Mouse (Mus musculus) limb, embryonic 15.5 days (tissue): ENCODE data around the gene Piezo1. TPM values are rescaled to one million over a fixed set of nuclear protein-coding genes. Genes with fewer than 3 reads are reported as not detected.

Experiments
- ATAC-seq: fragments of 200-750 bp; cut with Nextera tagmentation; 2 replicates; pipeline ENCODE4 v1.8.0; 2017; ENCODE audit warnings: low read depth, moderate TSS enrichment; ENCODE audit not compliant: insufficient number of reproducible peaks, low FRiP score, low TSS enrichment
- H3K27ac ChIP-seq: fragments of 300-500 bp; sonication (generic); 2 replicates; pipeline ENCODE4 v1.5.1; 2015; ENCODE audit warnings: moderate library complexity, mild to moderate bottlenecking, inconsistent platforms
- H3K27me3 ChIP-seq: fragments of 300-500 bp; sonication (generic); 2 replicates; pipeline ENCODE4 v1.6.1; 2015; ENCODE audit warnings: inconsistent platforms
- H3K36me3 ChIP-seq: fragments of 300-500 bp; sonication (generic); 2 replicates; pipeline ENCODE4 v1.6.1; 2015; ENCODE audit warnings: inconsistent platforms
- H3K4me1 ChIP-seq: fragments of 300-500 bp; sonication (generic); 2 replicates; pipeline ENCODE4 v1.6.1; 2015; ENCODE audit warnings: inconsistent platforms
- H3K4me2 ChIP-seq: fragments of 300-500 bp; sonication (generic); 2 replicates; pipeline ENCODE4 v1.6.1; 2015; ENCODE audit warnings: mild to moderate bottlenecking, inconsistent platforms
- H3K4me3 ChIP-seq: fragments of 300-500 bp; sonication (generic); 2 replicates; pipeline ENCODE4 v1.5.1; 2015; ENCODE audit warnings: mild to moderate bottlenecking, inconsistent platforms
- H3K9ac ChIP-seq: fragments of 300-500 bp; sonication (generic); 2 replicates; pipeline ENCODE4 v1.6.1; 2015; ENCODE audit warnings: inconsistent platforms
- H3K9me3 ChIP-seq: fragments of 300-500 bp; sonication (generic); 2 replicates; pipeline ENCODE4 v1.6.1; 2016; ENCODE audit warnings: inconsistent platforms
- WGBS: fragments of 180-500 bp; shearing (Covaris S2); methylation state at CpG from one replicate; pipeline ENCODE4 v1.1.7; 2015; 5-methylcytosine and 5-hydroxymethylcytosine counted together
- polyA plus RNA-seq: library from polyadenylated mRNA; unstranded; fragments of >200 nt; fragmentation: Nextera tagmentation; extraction: Ambion mirVana; gene quantifications from 2 replicates; pipeline ENCODE4 v1.2.1, GENCODE M21; 2015

The Piezo1 gene
- polyA plus RNA-seq, 1 experiment from 2014 or later, result 17.5 TPM

- Histone ChIP-seq H3K4me2 (peak overlapping the region; percentile 52), H3K9me3 (no peaks in the 10 kb centered on the region), H3K36me3 (no peaks in the 10 kb centered on the region), H3K9ac (no peak overlapping the region), H3K4me3 (peak overlapping the region; percentile 33), H3K27ac (no peak overlapping the region), H3K27me3 (peaks cover 67% of the 10 kb centered on the region), H3K4me1 (peaks cover 23% of the 10 kb centered on the region)
- no peak for ATAC-seq
- WGBS, result 27% methylated on average over 7 of the region's 7 CpGs
These were observed 91.1 kb downstream of the Piezo1 start for GRCm38 (mm10) chr8:122459990-122460389.

- H3K27ac ChIP-seq, result no peak overlapping the region
- H3K36me3 ChIP-seq, result no peaks in the 10 kb centered on the region
- no peak overlapping the region for H3K4me2 ChIP-seq
- no peaks in the 10 kb centered on the region for H3K9me3 ChIP-seq
- H3K27me3 ChIP-seq, result peaks cover 67% of the 10 kb centered on the region
- peaks cover 23% of the 10 kb centered on the region for H3K4me1 ChIP-seq
- WGBS, result 49% methylated on average over 6 of the region's 6 CpGs
- no peak overlapping the region for H3K9ac ChIP-seq
- no peak for ATAC-seq
- no peak overlapping the region for H3K4me3 ChIP-seq
These were observed 91.8 kb downstream of the Piezo1 start for GRCm38 (mm10) chr8:122459218-122459900.

DNA sequence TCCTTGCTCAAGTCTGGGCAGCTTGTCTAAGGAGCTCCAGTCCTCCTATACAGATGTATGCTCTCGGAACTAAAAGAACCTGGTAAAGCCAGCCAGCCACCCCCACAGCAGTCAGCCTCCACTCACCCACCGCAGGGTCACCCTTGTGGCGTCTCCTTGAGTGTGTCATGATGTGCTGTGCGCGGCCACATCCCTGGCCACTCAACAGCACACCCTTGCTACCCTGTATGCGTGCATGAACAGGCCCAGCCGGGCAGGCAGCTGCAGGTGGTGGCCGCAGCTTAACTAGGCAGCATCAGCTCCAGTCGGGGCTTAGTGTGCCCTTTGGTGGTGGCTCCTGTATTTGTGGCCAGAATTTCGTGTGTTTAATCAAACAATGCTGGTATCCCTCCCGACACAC lies 94.0 kb downstream of the Piezo1 start:
- Histone ChIP-seq H3K9ac (no peak overlapping the region), H3K27ac (no peak overlapping the region), H3K4me3 (no peak overlapping the region), H3K9me3 (no peaks in the 10 kb centered on the region), H3K27me3 (peaks cover 52% of the 10 kb centered on the region), H3K36me3 (no peaks in the 10 kb centered on the region), H3K4me2 (no peak overlapping the region), H3K4me1 (peaks cover 23% of the 10 kb centered on the region)
- 70% methylated on average over 11 of the region's 11 CpGs for WGBS
- ATAC-seq, result no peak

GRCm38 (mm10) chr8:122454409-122454808 lies 96.7 kb downstream of the Piezo1 start:
- Histone ChIP-seq H3K36me3 (no peaks in the 10 kb centered on the region), H3K27ac (no peak overlapping the region), H3K9me3 (no peaks in the 10 kb centered on the region), H3K27me3 (peaks cover 25% of the 10 kb centered on the region), H3K9ac (no peak overlapping the region), H3K4me3 (no peak overlapping the region), H3K4me1 (no peaks in the 10 kb centered on the region), H3K4me2 (no peak overlapping the region)
- WGBS, result 79% methylated on average over 6 of the region's 6 CpGs
- ATAC-seq, result no peak

DNA sequence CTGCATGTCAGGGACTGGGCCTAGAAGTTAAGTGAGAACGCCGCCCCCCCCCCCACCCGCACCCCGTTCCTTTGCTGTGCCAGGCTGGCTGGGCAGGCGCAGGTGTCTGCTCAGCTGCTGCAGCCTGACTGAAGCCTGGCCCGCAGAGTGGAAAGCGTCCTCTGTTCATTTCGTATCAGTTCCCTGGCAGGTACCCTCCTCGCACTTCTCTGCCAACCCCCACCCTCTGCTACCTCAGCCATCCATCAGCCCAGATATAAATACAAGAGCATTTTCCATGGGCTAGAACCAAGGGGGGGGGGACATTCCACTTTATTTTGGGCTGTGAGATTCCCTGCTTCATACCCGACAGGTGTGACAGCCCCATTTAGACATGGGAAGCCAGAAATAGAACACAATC lies 99.0 kb downstream of the Piezo1 start:
- H3K9me3 ChIP-seq, result no peaks in the 10 kb centered on the region
- WGBS, result 85% methylated on average over 10 of the region's 10 CpGs
- H3K36me3 ChIP-seq, result no peaks in the 10 kb centered on the region
- no peak overlapping the region for H3K27ac ChIP-seq
- no peak overlapping the region for H3K9ac ChIP-seq
- H3K27me3 ChIP-seq, result peaks cover 7% of the 10 kb centered on the region
- H3K4me1 ChIP-seq, result no peaks in the 10 kb centered on the region
- no peak overlapping the region for H3K4me3 ChIP-seq
- H3K4me2 ChIP-seq, result no peak overlapping the region
- no peak for ATAC-seq

- H3K36me3 ChIP-seq, result no peaks in the 10 kb centered on the region
- H3K4me3 ChIP-seq, result no peak overlapping the region
- whole genome bisulfite sequencing, result 63% methylated on average over 7 of the region's 7 CpGs
- H3K9ac ChIP-seq, result no peak overlapping the region
- no peak overlapping the region for H3K27ac ChIP-seq
- no peaks in the 10 kb centered on the region for H3K4me1 ChIP-seq
- H3K27me3 ChIP-seq, result peaks cover 4% of the 10 kb centered on the region
- H3K4me2 ChIP-seq, result no peak overlapping the region
- ATAC-seq, result no peak
- no peaks in the 10 kb centered on the region for H3K9me3 ChIP-seq
These were observed 99.9 kb downstream of the Piezo1 start for GRCm38 (mm10) chr8:122451161-122451703.

GRCm38 (mm10) chr8:122445203-122445602 lies 105.9 kb downstream of the Piezo1 start:
- Histone ChIP-seq H3K4me1 (peaks cover 28% of the 10 kb centered on the region), H3K9ac (no peak overlapping the region), H3K4me2 (no peak overlapping the region), H3K9me3 (no peaks in the 10 kb centered on the region), H3K4me3 (no peak overlapping the region), H3K27me3 (no peaks in the 10 kb centered on the region), H3K36me3 (0 out of 2 replicates have a peak, but pooled peaks cover under 1% of the 10 kb centered on the region), H3K27ac (0 out of 2 replicates have a peak overlapping the region, but pooled peaks have one; percentile 18)
- WGBS, result 54% methylated on average over 3 of the region's 3 CpGs
- no peak for ATAC-seq

- no peaks in the 10 kb centered on the region for H3K9me3 ChIP-seq
- peaks cover 9% of the 10 kb centered on the region; the same call in 1 of the 2 replicates for H3K36me3 ChIP-seq
- 0 out of 2 replicates have a peak, but pooled peaks have one; percentile 36 for ATAC-seq
- 4% methylated on average over 19 of the region's 19 CpGs for WGBS
- peaks cover 28% of the 10 kb centered on the region for H3K4me1 ChIP-seq
- H3K9ac ChIP-seq, result peak overlapping the region; percentile 68
- peak overlapping the region; percentile 74 for H3K4me3 ChIP-seq
- H3K4me2 ChIP-seq, result peak overlapping the region; percentile 98
- no peaks in the 10 kb centered on the region for H3K27me3 ChIP-seq
- peak overlapping the region; percentile 95 for H3K27ac ChIP-seq
These were observed 106.9 kb downstream of the Piezo1 start for GRCm38 (mm10) chr8:122444058-122444748.

- H3K4me3 ChIP-seq, result peak within 1 kb of the TSS; percentile 74
- H3K4me1 ChIP-seq, result peaks cover 28% of the 10 kb centered on the region
- peak within 1 kb of the TSS; percentile 68 for H3K9ac ChIP-seq
- H3K27me3 ChIP-seq, result no peaks in the 10 kb centered on the region
- peaks cover 13% of the 10 kb centered on the region; the same call in 1 of the 2 replicates for H3K36me3 ChIP-seq
- no peaks in the 10 kb centered on the region for H3K9me3 ChIP-seq
- peak; percentile 99 for ATAC-seq
- peak within 1 kb of the TSS; percentile 95 for H3K27ac ChIP-seq
- H3K4me2 ChIP-seq, result peak within 1 kb of the TSS; percentile 98
- WGBS, result under 1% methylated on average over 47 of the region's 47 CpGs
These were observed 107.7 kb downstream of the Piezo1 start, which contains the start of gene Mvd for GRCm38 (mm10) chr8:122443262-122444006. Mvd (minus strand) TSS chr8:122443422.

DNA sequence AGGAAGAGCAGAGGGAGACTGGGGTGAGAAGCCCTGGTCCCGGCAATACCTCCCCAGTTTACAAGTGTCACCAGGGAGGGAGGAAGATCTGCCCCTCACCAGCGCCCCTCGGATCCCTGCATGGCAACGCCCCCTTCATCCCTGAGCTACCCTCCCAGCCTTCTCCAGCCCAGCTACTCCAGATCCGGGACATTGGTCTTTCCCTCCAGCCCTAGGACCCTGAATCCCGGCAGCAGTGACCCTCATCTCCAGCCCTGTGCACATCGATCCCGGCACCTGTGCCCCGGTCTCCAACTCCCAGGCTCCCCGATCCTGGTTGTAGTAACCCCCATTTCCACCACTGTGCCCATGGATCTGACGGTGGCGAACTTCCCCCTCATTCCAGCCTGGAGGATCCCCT lies 108.3 kb downstream of the Piezo1 start:
- WGBS, result under 1% methylated on average over 12 of the region's 12 CpGs
- Histone ChIP-seq H3K9ac (peak overlapping the region; percentile 55), H3K27ac (peak overlapping the region; percentile 75), H3K4me2 (peak overlapping the region; percentile 98), H3K4me3 (peak overlapping the region; percentile 74), H3K36me3 (peaks cover 20% of the 10 kb centered on the region), H3K9me3 (no peaks in the 10 kb centered on the region), H3K4me1 (peaks cover 31% of the 10 kb centered on the region), H3K27me3 (no peaks in the 10 kb centered on the region)
- no peak for ATAC-seq

DNA sequence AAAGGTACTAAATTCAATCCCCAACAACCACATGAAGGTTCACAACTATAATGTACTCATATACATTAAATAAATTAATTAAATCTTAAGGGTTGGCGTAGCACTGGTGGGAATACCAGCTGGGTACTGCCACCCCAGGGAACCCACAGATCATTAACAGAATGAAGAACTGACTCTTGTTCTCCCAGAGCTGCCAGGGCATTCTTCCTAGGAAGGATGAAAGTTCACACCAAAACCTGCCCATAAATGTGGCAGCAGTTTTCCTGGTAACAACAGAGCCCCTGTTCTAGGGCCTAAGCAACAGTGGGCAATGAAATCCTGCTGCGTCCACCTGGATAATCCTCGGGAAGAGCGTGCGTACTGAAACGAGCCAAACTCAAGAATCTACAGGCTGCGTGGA lies 108.8 kb downstream of the Piezo1 start:
- Histone ChIP-seq H3K27me3 (no peaks in the 10 kb centered on the region), H3K4me3 (peak overlapping the region; percentile 74), H3K27ac (peak overlapping the region; percentile 75; the same call in 1 of the 2 replicates), H3K9ac (peak overlapping the region; percentile 55), H3K36me3 (peaks cover 24% of the 10 kb centered on the region), H3K4me2 (peak overlapping the region; percentile 98), H3K9me3 (no peaks in the 10 kb centered on the region), H3K4me1 (peaks cover 31% of the 10 kb centered on the region)
- 18% methylated on average over 7 of the region's 7 CpGs for WGBS
- no peak for ATAC-seq
